Mouse (Mus musculus) G1E (cell line): ENCODE measurements around the gene 1700018F24Rik. TPM values are rescaled to one million over a fixed set of nuclear protein-coding genes. Genes with fewer than 3 reads are reported as not detected.
A peak's percentile ranks its signal among the peaks of the same experiment; 100 is the strongest.
"Not testable (repeated sequence)": the region's sequence is repeated elsewhere in the genome, so short reads cannot be mapped to it uniquely, and the experiment has no call there.

Experiments used
- ATAC-seq: 2 replicates; pipeline ENCODE4 v1.8.0; 2016; ENCODE audit warnings: mild to moderate bottlenecking; ENCODE audit not compliant: insufficient number of reproducible peaks, poor library complexity, low FRiP score, severe bottlenecking; ENCODE audit errors: extremely low read depth
- DNase-seq: peaks from one replicate; pipeline ENCODE4 v3.0.0; 2012; ENCODE audit warnings: low spot score
- H3K27me3 ChIP-seq: 2 replicates; pipeline ENCODE4 v1.6.1; 2012; ENCODE audit warnings: mild to moderate bottlenecking, low read length, inconsistent platforms; ENCODE audit not compliant: insufficient read depth
- H3K36me3 ChIP-seq: replicated peaks from 2 replicates; pipeline ENCODE3; 2012; ENCODE audit warnings: mild to moderate bottlenecking, inconsistent platforms
- H3K4me1 ChIP-seq: 2 replicates; pipeline ENCODE4 v1.6.1; 2012; ENCODE audit warnings: low read depth, low read length, inconsistent platforms, mixed read lengths; ENCODE audit not compliant: insufficient read depth
- H3K4me3 ChIP-seq: 2 replicates; pipeline ENCODE4 v1.5.1; 2012; ENCODE audit warnings: low read depth, mild to moderate bottlenecking, inconsistent platforms, low read length, moderate library complexity, mixed read lengths
- H3K9me3 ChIP-seq: replicated peaks from 2 replicates; pipeline ENCODE4 v1.6.1; 2012; ENCODE audit warnings: inconsistent platforms
- CTCF ChIP-seq: IDR thresholded peaks from 2 replicates; pipeline ENCODE4 v1.5.1; 2012; ENCODE audit warnings: low read depth, low read length, inconsistent platforms, mixed read lengths
- GATA1 ChIP-seq: IDR thresholded peaks from 2 replicates; pipeline ENCODE4 v1.6.1; 2012; ENCODE audit warnings: borderline replicate concordance, low read length, inconsistent platforms, mixed read lengths
- GATA2 ChIP-seq: IDR thresholded peaks from 2 replicates; pipeline ENCODE4 v1.6.1; 2012; ENCODE audit warnings: low read depth, low read length, inconsistent platforms, borderline replicate concordance
- POLR2AphosphoS5 ChIP-seq: IDR thresholded peaks from 2 replicates; pipeline ENCODE4 v1.6.1; 2012; ENCODE audit warnings: low read depth, low read length, inconsistent platforms; ENCODE audit not compliant: insufficient replicate concordance
- TAL1 ChIP-seq: conservative IDR thresholded peaks from 2 replicates; pipeline ENCODE4 v1.6.1; 2012; ENCODE audit warnings: low read depth, low read length, inconsistent platforms, mixed read lengths
- polyA plus RNA-seq: library from polyadenylated mRNA; stranded (reverse); fragments of >175 nt; gene quantifications from 2 replicates; pipeline ENCODE4 v1.2.3, GENCODE M21; 2012
- total RNA-seq, 2 experiments: library from RNA; stranded (forward) in 1 of 2; stranded (reverse) in 1 of 2; fragments of 200-1000 nt in 1 of 2; fragments of >200 nt in 1 of 2; fragmentation: Nextera tagmentation in 1 of 2; gene quantifications; 2 replicates each; pipeline ENCODE4 v1.2.3; 2014 to 2017

1700018F24Rik gene
- total and polyA plus RNA-seq, 3 experiments = not detected

DNA sequence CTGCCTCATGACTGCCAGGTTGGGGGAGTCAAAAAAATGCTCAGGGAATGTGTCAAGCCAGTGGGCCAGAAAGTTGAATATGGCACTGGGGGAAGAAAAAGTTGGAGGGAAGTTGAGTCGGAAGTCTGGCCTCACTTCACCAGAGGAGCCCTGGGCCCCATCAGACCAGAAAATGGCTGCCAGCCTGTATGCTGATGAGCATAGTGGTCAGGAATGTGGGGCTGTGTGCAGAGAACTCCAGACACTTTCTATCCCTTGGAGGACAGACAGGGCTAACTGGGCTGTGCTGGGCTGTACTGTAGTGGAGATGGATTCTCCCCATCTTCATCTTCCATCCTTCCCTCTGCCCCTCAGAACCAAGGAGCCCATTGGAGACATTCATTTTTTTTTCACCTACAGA lies 12.3 kb upstream of the 1700018F24Rik start:
- H3K4me3 ChIP-seq, ATAC-seq, H3K27me3 ChIP-seq, DNase-seq, H3K9me3 ChIP-seq, H3K4me1 ChIP-seq, H3K36me3 ChIP-seq: not testable (repeated sequence)

DNA sequence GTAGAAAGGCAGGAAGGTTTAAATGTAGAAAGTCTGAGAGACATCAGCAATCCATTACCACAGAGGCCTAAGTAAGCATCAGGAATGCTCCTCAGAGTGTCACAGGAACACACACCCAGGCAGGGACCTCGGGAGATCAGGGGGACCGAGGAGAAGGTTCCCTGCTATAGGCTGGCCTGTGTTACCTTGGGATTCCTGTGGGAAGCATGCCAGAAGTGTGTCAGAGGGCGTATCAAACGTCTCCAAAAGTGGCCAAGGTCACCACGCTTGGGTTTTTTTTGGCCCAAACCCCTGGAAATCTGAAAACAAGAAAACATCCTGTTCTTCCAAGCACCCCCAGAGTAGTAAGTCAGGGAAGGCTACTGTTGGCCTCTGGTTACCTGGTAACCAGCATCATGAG lies 10.4 kb upstream of the 1700018F24Rik start, which contains the start of gene Gm4871:
Gm4871 (minus strand) TSS at position 364 of the 400 bp plus-strand sequence.
- H3K4me1 ChIP-seq, ATAC-seq, H3K36me3 ChIP-seq, H3K27me3 ChIP-seq, H3K9me3 ChIP-seq, DNase-seq, H3K4me3 ChIP-seq: not testable (repeated sequence)

DNA sequence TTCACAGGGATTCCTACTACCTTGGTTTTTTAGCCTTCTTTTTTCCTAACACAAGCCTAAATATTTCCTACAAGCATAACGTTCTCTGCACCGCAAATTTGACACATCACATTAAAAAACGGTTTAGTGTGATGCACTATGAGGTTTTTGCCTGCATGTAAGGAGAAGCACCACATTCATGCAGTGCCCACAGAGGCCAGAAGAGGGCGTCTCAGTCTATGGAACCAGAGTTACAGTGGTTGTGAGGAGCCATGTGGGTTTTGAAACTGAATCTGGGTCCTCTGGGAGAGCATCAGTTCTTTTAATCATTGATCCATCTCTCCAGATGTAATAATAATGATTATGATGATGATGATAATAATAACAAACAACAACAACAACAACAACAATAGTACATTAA lies 1.2 kb upstream of the 1700018F24Rik start:
- no peaks in the 10 kb centered on the region for H3K36me3 ChIP-seq
- ATAC-seq = no peak
- H3K4me3 ChIP-seq = no peak overlapping the region
- DNase-seq = no peak
- TF ChIP-seq CTCF = peak; percentile 55
- no peak for TF ChIP-seq POLR2AphosphoS5
- H3K9me3 ChIP-seq = no peaks in the 10 kb centered on the region
- no peaks in the 10 kb centered on the region for H3K4me1 ChIP-seq
- H3K27me3 ChIP-seq = no peaks in the 10 kb centered on the region; the same call in 1 of the 2 replicates

DNA sequence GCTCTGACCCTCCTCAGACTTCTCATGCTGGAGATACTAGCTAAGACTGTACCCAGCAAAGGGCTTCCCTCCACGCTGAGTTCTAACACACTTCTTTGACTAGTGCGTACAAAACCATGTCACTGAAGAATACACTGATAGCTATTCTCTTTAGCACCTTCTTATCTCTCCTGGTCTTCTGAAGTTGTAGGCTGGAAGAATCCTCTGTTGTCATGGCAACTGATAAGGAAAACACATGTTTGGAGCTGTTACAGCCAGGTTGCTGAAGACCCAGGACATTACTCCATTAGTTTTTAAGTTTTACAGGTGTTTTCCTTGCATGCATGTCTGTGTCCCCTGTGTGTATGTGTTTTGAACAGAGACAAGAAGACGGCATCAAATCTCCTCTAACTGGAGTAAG lies 11.4 kb downstream of the 1700018F24Rik start:
- DNase-seq, H3K27me3 ChIP-seq, H3K9me3 ChIP-seq, H3K36me3 ChIP-seq, H3K4me1 ChIP-seq, ATAC-seq, H3K4me3 ChIP-seq: not testable (repeated sequence)

DNA sequence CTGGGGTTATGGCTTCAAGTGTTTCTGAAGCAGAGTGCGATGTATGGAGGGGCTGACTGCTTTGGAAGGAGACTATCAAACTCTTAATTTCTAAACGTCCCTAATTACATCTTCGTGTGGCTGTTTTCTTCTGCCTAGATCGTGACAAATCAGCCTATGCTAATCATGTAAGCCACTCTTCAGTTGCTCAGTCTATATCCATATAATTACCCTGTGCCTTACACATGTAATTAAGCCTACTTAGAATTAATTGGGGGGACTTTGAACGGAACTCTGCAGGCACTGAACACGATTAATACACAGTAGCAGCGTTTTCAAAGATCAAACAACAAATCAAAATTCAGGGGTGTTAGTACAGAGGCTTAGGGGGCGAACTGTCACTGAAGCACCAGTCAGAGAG lies 15.1 kb downstream of the 1700018F24Rik start:
- DNase-seq = no peak
- H3K9me3 ChIP-seq = no peaks in the 10 kb centered on the region
- H3K36me3 ChIP-seq = no peaks in the 10 kb centered on the region
- no peaks in the 10 kb centered on the region for H3K4me1 ChIP-seq
- no peak overlapping the region for H3K4me3 ChIP-seq
- no peak for ATAC-seq
- H3K27me3 ChIP-seq = 0 out of 2 replicates have a peak, but pooled peaks cover 3% of the 10 kb centered on the region
- TF ChIP-seq GATA1 = no peak
- no peak for TF ChIP-seq GATA2
- TF ChIP-seq POLR2AphosphoS5 = no peak
- no peak for TF ChIP-seq CTCF
- TF ChIP-seq TAL1 = no peak

DNA sequence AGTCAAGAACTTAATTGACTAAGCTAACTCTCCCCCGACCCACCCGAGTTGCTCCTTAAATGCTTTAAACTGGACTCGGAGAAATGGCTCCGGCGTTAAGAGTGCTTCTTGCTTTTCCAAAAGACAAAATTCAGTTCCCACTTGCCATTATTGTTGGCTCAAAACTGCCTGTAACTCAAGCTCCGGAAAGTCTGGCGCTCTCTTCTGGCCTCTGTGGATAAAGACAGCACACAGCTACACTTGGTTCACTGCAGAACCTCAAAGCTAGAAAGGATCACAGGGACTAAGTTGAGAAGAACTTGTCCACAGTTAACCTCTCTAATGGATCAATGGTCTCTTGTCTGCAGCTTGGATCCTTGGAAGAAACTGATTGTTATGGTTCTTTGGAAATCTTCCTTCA lies 15.9 kb downstream of the 1700018F24Rik start:
- H3K36me3 ChIP-seq = no peaks in the 10 kb centered on the region
- H3K4me1 ChIP-seq = no peaks in the 10 kb centered on the region
- H3K27me3 ChIP-seq = 0 out of 2 replicates have a peak, but pooled peaks cover 3% of the 10 kb centered on the region
- DNase-seq (no peak), ATAC-seq (no peak)
- H3K9me3 ChIP-seq = no peaks in the 10 kb centered on the region
- H3K4me3 ChIP-seq = no peak overlapping the region
- no peak for TF ChIP-seq TAL1
- TF ChIP-seq CTCF = peak; percentile 54

DNA sequence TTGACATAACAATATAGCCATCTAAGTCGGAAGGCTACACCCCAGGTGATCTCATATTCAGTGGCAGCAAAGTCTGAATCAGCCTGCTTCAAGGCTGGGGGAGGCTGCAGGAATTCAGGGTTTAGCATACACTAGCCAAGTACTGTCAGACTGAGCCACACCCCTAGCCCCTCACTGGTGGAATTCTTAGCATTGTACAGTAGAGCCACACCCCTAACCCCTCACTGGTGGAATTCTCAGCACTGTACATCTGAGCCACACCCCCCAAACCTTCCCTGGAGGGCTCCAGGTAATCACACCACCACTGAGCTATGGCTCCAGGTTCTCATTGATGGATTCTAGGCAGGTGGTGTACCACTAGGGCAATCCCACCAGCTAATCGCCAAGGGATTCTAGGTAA lies 16.7 kb downstream of the 1700018F24Rik start:
- Histone ChIP-seq H3K27me3 (0 out of 2 replicates have a peak, but pooled peaks cover 3% of the 10 kb centered on the region), H3K4me1 (no peaks in the 10 kb centered on the region), H3K9me3 (no peaks in the 10 kb centered on the region), H3K4me3 (no peak overlapping the region), H3K36me3 (no peaks in the 10 kb centered on the region)
- DNase-seq (no peak), ATAC-seq (no peak)
- no peak for TF ChIP-seq TAL1
- no peak for TF ChIP-seq GATA2
- TF ChIP-seq GATA1 = no peak
- no peak for TF ChIP-seq POLR2AphosphoS5
- no peak for TF ChIP-seq CTCF
